Mouse (Mus musculus) cerebellum, adult (tissue): Measurements from ENCODE around the gene Tbc1d17.

Experiments used
- ATAC-seq: cut with Nextera tagmentation; 2 replicates; pipeline ENCODE4 v1.9.2; 2017; ENCODE audit warnings: mild to moderate bottlenecking, moderate library complexity, mixed read lengths; ENCODE audit not compliant: insufficient number of reproducible peaks, low FRiP score, low TSS enrichment

The Tbc1d17 gene

DNA sequence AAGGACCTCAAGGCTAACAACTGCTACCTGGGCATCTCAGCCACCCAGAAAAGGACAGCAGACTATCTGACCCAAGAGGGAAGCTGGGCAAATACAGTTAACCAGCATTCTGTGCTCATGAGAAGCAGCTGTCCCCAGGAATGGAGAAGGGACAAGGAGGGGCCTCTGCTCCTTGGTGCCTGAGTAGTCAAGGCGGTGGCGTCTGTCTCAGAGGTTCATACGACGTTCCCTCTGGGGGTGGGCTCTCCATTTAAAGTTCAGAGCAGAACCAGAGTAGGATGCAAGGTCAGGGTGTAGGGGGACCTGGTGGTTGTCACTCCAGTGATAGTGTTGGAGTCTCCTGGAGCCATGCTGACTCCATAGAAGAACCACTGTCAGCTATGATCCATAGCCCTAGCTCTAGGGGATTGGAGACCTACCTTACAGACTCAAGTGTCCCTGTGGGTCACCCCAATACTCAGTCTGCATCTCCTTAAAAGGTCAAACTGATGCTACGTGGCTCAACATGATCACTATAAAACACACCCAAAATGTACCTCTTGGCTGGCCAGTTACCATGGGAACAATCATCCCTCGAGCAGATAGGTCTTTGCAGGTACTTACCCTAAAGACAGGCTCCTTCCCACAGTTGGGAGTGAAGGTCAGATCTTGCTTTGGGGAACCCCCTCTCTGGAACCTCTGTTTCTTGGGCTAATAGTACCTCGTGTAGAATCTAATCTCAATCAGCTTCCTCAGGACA lies 37.9 kb downstream of the Tbc1d17 start:
- no peak for ATAC-seq

DNA sequence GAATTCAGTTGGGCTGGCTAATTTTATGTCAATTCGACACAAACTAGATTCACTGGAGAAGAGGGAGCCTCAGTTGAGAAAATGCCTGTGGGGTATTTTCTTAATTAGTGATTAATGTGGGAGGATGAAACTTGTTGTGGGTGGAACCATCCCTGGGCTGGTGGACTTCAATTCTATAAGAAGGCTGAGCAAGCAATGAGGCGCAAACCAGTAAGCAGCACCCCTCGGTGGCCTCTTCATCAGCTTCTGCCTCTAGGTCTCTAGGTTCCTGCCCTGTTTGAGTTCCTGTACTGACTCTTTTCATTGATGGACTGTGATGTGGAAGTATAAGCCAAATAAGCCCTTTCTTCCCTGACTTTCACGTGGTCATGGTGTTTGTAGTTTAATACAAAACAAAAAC lies 38.5 kb downstream of the Tbc1d17 start:
- ATAC-seq, result no peak

GRCm38 (mm10) chr7:44809466-44809865 lies 39.4 kb downstream of the Tbc1d17 start:
- ATAC-seq, result no peak

- no peak for ATAC-seq
Observed at GRCm38 (mm10) chr7:44808927-44809326, 40.0 kb downstream of the Tbc1d17 start.

- ATAC-seq, result no peak
Observed at GRCm38 (mm10) chr7:44792781-44793180, 56.1 kb downstream of the Tbc1d17 start.

- no peak for ATAC-seq
Observed at GRCm38 (mm10) chr7:44790066-44790465, 58.8 kb downstream of the Tbc1d17 start.

DNA sequence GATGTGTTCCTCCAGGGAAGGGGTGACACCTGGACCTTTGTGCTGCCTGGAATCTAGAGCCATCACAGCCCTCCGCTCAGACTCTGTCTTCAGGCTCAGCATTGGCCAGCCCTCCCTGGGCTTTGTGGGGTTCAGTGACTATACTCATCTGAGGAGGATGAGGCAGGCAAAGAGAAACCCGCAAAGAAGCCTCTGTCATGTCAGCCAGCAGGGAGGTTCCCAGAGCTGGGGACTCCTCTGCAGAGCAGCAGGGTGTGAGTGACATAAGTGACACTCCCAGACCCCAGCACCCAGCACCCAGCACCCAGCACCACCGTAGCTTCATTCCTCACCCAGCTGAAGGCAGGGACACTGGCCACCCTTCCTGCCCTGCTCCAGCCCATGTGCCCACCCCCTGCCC lies 59.3 kb downstream of the Tbc1d17 start:
- ATAC-seq, result no peak
